Mouse (Mus musculus) kidney, adult 18-20 months (tissue): ENCODE results near the gene 2210408I21Rik.

Source experiments
- DNase-seq: peaks from one replicate; pipeline ENCODE4 v3.0.0; 2021

Gene 2210408I21Rik

GRCm38 (mm10) chr13:77514046-77514445, 378.7 kb downstream of the 2210408I21Rik start:
- no peak for DNase-seq

GRCm38 (mm10) chr13:77528960-77529699, 393.8 kb downstream of the 2210408I21Rik start:
- no peak for DNase-seq

- no peak for DNase-seq
Observed at GRCm38 (mm10) chr13:77529760-77530159, 394.4 kb downstream of the 2210408I21Rik start.

- no peak for DNase-seq
Observed at GRCm38 (mm10) chr13:77537466-77537865, 402.1 kb downstream of the 2210408I21Rik start.

GRCm38 (mm10) chr13:77547486-77548385, 412.4 kb downstream of the 2210408I21Rik start:
- no peak for DNase-seq

- no peak for DNase-seq
Observed at GRCm38 (mm10) chr13:77548386-77548695, 413.0 kb downstream of the 2210408I21Rik start.

- DNase-seq: no peak
Observed at GRCm38 (mm10) chr13:77548750-77549149, 413.4 kb downstream of the 2210408I21Rik start.

- no peak for DNase-seq
Observed at GRCm38 (mm10) chr13:77594011-77594410, 458.7 kb downstream of the 2210408I21Rik start.

GRCm38 (mm10) chr13:77615346-77615745, 480.0 kb downstream of the 2210408I21Rik start:
- DNase-seq: no peak
